Mouse (Mus musculus) forebrain, embryonic 10.5 days (tissue): ENCODE measurements around the gene Togaram2. TPM values are rescaled to one million over a fixed set of nuclear protein-coding genes. Genes with fewer than 3 reads are reported as not detected.

ENCODE experiments used
- DNase-seq: peaks from one replicate; pipeline ENCODE4 v3.0.0-alpha.2; 2017; ENCODE audit warnings: low spot score; ENCODE audit errors: extremely low spot score
- H3K27ac ChIP-seq: fragments of 300-500 bp; sonication (generic); 2 replicates; pipeline ENCODE4 v1.5.1; 2016; ENCODE audit warnings: mild to moderate bottlenecking
- H3K27me3 ChIP-seq: fragments of 300-500 bp; sonication (generic); 2 replicates; pipeline ENCODE4 v1.6.1; 2016; ENCODE audit warnings: mild to moderate bottlenecking; ENCODE audit not compliant: poor library complexity, severe bottlenecking
- H3K36me3 ChIP-seq: fragments of 300-500 bp; sonication (generic); replicated peaks from 2 replicates; pipeline ENCODE4 v1.6.1; 2016; ENCODE audit warnings: mild to moderate bottlenecking, moderate library complexity
- H3K4me1 ChIP-seq: fragments of 300-500 bp; sonication (generic); 2 replicates; pipeline ENCODE4 v1.6.1; 2016
- H3K4me3 ChIP-seq: fragments of 300-500 bp; sonication (generic); 2 replicates; pipeline ENCODE4 v1.5.1; 2016; ENCODE audit warnings: mild to moderate bottlenecking, moderate library complexity
- H3K9me3 ChIP-seq: fragments of 300-500 bp; sonication (generic); 2 replicates; pipeline ENCODE4 v1.6.1; 2016; ENCODE audit warnings: mild to moderate bottlenecking, moderate library complexity
- WGBS: fragments of 180-500 bp; shearing (Covaris S2); methylation state at CpG from one replicate; pipeline ENCODE4 v1.1.7; 2016; 5-methylcytosine and 5-hydroxymethylcytosine counted together
- polyA plus RNA-seq: library from polyadenylated mRNA; unstranded; fragments of >200 nt; fragmentation: Nextera tagmentation; extraction: Ambion mirVana; gene quantifications from 2 replicates; pipeline ENCODE4 v1.2.1, GENCODE M21; 2016

The Togaram2 gene
- polyA plus RNA-seq, 1 experiment from 2014 or later = not detected

- Histone ChIP-seq H3K4me1 (peaks cover 7% of the 10 kb centered on the region; the same call in 1 of the 2 replicates), H3K27ac (no peak overlapping the region), H3K9me3 (no peaks in the 10 kb centered on the region), H3K27me3 (no peaks in the 10 kb centered on the region), H3K4me3 (no peak overlapping the region), H3K36me3 (peaks cover 37% of the 10 kb centered on the region)
- WGBS = 71% methylated on average over 1 of the region's 1 CpGs
- DNase-seq = no peak
These were observed 12.7 kb upstream of the Togaram2 start for GRCm38 (mm10) chr17:71660390-71660789.

DNA sequence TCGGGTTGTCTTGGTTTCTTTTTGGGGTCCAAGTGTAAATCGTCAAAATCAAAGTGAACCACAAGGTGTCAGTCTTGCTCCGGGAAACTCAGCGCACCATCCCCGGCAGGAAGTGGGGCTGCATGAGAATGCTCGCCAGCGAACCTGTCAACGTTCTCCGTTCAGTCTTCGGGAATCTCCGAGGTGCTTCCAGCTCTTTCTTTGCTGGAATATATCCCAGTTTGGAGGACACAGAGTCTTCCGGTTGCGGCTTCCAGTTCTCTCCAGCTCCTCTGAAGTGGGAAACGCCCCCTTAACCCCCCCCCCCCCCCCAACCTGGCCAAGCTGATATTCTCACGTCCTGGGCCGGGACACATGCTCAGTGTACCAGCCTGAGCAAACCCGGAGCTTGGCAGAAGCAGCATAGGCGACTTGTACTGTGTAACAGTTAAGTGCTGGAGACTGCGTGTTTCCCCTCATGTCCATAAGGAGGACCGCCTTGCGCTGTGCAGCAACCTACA is 10.3 kb upstream of the Togaram2 start:
- H3K4me3 ChIP-seq = peak overlapping the region; percentile 53

GRCm38 (mm10) chr17:71663491-71663890 is 9.6 kb upstream of the Togaram2 start:
- Histone ChIP-seq H3K4me3 (no peak overlapping the region), H3K27ac (no peak overlapping the region), H3K9me3 (no peaks in the 10 kb centered on the region), H3K36me3 (peaks cover 6% of the 10 kb centered on the region), H3K4me1 (peaks cover 7% of the 10 kb centered on the region; the same call in 1 of the 2 replicates), H3K27me3 (no peaks in the 10 kb centered on the region)
- no peak for DNase-seq
- 89% methylated on average over 6 of the region's 6 CpGs for WGBS

More for the DNA sequence above, 10.3 kb upstream of the Togaram2 start:
- DNase-seq = peak; percentile 77
- Histone ChIP-seq H3K9me3 (no peaks in the 10 kb centered on the region), H3K27ac (0 out of 2 replicates have a peak overlapping the region, but pooled peaks have one; percentile 44), H3K27me3 (no peaks in the 10 kb centered on the region), H3K4me1 (peaks cover 7% of the 10 kb centered on the region; the same call in 1 of the 2 replicates), H3K36me3 (peaks cover 13% of the 10 kb centered on the region)
- 12% methylated on average over 21 of the region's 21 CpGs for WGBS

DNA sequence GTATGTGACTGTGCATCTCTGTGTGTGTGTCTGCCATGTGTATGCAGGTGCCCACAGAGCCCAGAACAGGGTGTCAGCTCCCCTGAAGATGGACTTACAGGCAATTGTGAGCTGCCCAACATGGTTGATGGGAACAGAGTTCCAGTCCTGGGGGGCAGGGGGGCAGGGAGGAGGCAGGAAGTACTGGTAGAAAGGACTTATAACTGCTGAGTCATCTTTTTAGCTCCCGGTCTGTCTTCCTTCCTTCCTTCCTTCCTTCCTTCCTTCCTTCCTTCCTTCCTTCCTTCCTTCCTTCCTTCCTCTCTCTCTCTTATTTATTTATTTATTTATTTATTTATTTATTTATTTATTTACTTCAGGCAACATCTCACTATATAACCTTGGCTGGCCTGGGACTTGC is 8.9 kb upstream of the Togaram2 start:
- peaks cover 7% of the 10 kb centered on the region; the same call in 1 of the 2 replicates for H3K4me1 ChIP-seq
- no peaks in the 10 kb centered on the region; the same call in 1 of the 2 replicates for H3K36me3 ChIP-seq
- no peaks in the 10 kb centered on the region for H3K27me3 ChIP-seq
- no peak for DNase-seq
- WGBS = 70% methylated on average over 1 of the region's 1 CpGs
- H3K4me3 ChIP-seq = no peak overlapping the region
- H3K27ac ChIP-seq = no peak overlapping the region
- no peaks in the 10 kb centered on the region for H3K9me3 ChIP-seq

GRCm38 (mm10) chr17:71665201-71665600 is 7.9 kb upstream of the Togaram2 start:
- DNase-seq = no peak
- H3K9me3 ChIP-seq = no peaks in the 10 kb centered on the region
- no peak overlapping the region for H3K4me3 ChIP-seq
- H3K4me1 ChIP-seq = peaks cover 7% of the 10 kb centered on the region; the same call in 1 of the 2 replicates
- H3K27me3 ChIP-seq = no peaks in the 10 kb centered on the region
- 86% methylated on average over 4 of the region's 4 CpGs for WGBS
- H3K27ac ChIP-seq = no peak overlapping the region
- no peaks in the 10 kb centered on the region for H3K36me3 ChIP-seq

DNA sequence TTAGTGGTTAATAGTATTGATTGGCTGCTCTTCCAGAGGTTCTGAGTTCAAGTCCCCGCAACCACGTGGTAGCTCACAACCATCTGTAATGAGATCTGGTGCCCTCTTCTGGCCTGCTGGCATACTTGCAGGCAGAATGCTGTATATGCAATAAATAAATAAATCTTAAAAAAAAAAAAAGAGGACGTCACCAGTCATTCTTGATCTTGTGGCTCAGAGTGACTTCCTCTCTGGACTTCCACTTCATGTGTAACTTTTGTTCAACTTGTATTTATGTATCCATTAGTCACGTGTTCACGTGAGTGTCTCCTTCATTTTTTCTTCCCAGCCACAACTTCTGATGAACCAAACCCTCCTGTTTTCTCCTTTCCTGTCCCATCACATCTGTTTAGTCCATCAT is 3.5 kb upstream of the Togaram2 start:
- no peak overlapping the region for H3K27ac ChIP-seq
- no peaks in the 10 kb centered on the region for H3K27me3 ChIP-seq
- no peak for DNase-seq
- peaks cover 15% of the 10 kb centered on the region for H3K4me1 ChIP-seq
- H3K4me3 ChIP-seq = no peak overlapping the region
- H3K36me3 ChIP-seq = no peaks in the 10 kb centered on the region
- WGBS = 84% methylated on average over 5 of the region's 5 CpGs
- no peaks in the 10 kb centered on the region for H3K9me3 ChIP-seq

- Histone ChIP-seq H3K36me3 (no peaks in the 10 kb centered on the region), H3K4me1 (peaks cover 24% of the 10 kb centered on the region), H3K27ac (no peak overlapping the region), H3K27me3 (no peaks in the 10 kb centered on the region), H3K4me3 (no peak overlapping the region), H3K9me3 (no peaks in the 10 kb centered on the region)
- DNase-seq = peak; percentile 44
- WGBS = 64% methylated on average over 17 of the region's 17 CpGs
These were observed 1.1 kb upstream of the Togaram2 start for GRCm38 (mm10) chr17:71671840-71672546.

DNA sequence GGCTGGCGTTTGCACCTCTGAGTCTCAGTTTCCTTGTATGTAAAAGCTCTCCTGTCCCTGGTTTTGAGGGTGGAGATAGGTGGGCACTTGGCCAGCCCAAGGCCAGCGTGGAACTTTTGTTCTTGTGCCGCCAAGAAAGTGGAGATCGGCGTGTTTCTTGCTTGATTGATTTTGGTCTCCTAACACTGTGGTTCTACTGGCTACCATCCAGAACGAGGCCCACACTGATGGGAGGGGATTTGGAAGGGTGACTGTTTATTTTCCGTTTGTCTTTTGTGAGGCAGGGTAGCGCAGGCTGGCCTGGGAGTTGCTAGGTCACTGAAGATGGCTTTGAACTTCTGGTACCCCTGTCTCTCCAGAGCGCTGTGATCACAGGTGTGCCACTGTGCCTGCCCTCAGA is 875 bp downstream of the Togaram2 start:
- Histone ChIP-seq H3K4me1 (peaks cover 24% of the 10 kb centered on the region), H3K9me3 (no peaks in the 10 kb centered on the region), H3K27ac (no peak overlapping the region), H3K27me3 (no peaks in the 10 kb centered on the region), H3K36me3 (no peaks in the 10 kb centered on the region), H3K4me3 (no peak overlapping the region)
- WGBS = 85% methylated on average over 9 of the region's 9 CpGs
- DNase-seq = no peak

DNA sequence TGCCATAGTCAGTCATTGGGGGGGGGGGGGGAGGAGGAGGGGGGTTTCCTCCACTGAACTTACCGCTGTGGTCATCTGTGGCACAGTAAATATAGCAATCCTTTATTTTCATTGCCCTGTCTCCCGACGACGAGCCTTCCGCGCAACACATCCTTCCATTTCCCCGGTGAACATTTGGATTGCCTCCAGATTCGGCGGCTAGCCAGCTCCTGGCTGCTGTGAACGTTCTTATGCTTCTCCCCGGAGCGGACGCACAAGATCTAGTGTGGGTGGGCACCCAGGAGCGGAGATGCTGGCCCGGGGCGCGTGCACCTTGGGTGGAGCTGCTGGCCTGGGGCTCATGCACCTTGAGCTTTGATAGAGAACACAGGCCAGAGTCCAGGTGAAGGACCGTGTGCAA is 1.8 kb downstream of the Togaram2 start:
- no peak overlapping the region for H3K4me3 ChIP-seq
- 97% methylated on average over 18 of the region's 18 CpGs for WGBS
- H3K27ac ChIP-seq = no peak overlapping the region
- H3K36me3 ChIP-seq = no peaks in the 10 kb centered on the region
- peaks cover 24% of the 10 kb centered on the region for H3K4me1 ChIP-seq
- no peak for DNase-seq
- H3K27me3 ChIP-seq = no peaks in the 10 kb centered on the region
- no peaks in the 10 kb centered on the region for H3K9me3 ChIP-seq

GRCm38 (mm10) chr17:71681666-71682065 is 8.6 kb downstream of the Togaram2 start:
- Histone ChIP-seq H3K4me1 (peaks cover 15% of the 10 kb centered on the region), H3K27ac (no peak overlapping the region), H3K4me3 (no peak overlapping the region), H3K27me3 (no peaks in the 10 kb centered on the region), H3K9me3 (no peaks in the 10 kb centered on the region), H3K36me3 (no peaks in the 10 kb centered on the region)
- no peak for DNase-seq
- 74% methylated on average over 14 of the region's 14 CpGs for WGBS

- H3K4me1 ChIP-seq = peaks cover 14% of the 10 kb centered on the region
- no peak overlapping the region for H3K27ac ChIP-seq
- no peaks in the 10 kb centered on the region for H3K27me3 ChIP-seq
- DNase-seq = no peak
- H3K4me3 ChIP-seq = no peak overlapping the region
- H3K9me3 ChIP-seq = no peaks in the 10 kb centered on the region
- 90% methylated on average over 4 of the region's 4 CpGs for WGBS
- H3K36me3 ChIP-seq = no peaks in the 10 kb centered on the region
These were observed 9.3 kb downstream of the Togaram2 start for GRCm38 (mm10) chr17:71682379-71682778.

DNA sequence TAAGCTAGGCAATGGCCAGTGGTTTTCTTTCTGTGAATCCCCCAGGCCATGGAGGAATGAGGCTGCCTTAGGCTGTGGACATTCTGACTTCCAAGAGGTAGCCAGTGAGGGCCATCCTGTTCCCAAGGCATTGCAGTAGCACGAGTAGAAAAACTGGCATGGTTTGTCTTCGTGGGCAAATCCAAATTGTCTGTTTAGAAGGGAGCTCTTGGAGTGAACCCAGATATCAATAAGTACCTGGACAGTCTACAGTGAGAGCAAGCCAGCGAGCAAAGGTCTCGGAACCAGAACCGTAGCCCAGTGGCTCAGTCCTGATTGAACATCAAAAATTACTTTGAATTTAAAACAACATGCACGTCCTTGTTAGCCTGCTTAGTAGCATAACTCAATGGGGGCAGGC is 10.2 kb downstream of the Togaram2 start:
- Histone ChIP-seq H3K27ac (no peak overlapping the region), H3K36me3 (no peaks in the 10 kb centered on the region), H3K9me3 (no peaks in the 10 kb centered on the region), H3K4me3 (no peak overlapping the region), H3K4me1 (peaks cover 14% of the 10 kb centered on the region), H3K27me3 (no peaks in the 10 kb centered on the region)
- DNase-seq = no peak
- 89% methylated on average over 6 of the region's 6 CpGs for WGBS

- Histone ChIP-seq H3K9me3 (no peaks in the 10 kb centered on the region), H3K27ac (no peak overlapping the region), H3K4me1 (peaks cover 14% of the 10 kb centered on the region), H3K36me3 (no peaks in the 10 kb centered on the region), H3K27me3 (no peaks in the 10 kb centered on the region), H3K4me3 (no peak overlapping the region)
- no peak for DNase-seq
- whole genome bisulfite sequencing = 65% methylated on average over 5 of the region's 5 CpGs
These were observed 11.1 kb downstream of the Togaram2 start for GRCm38 (mm10) chr17:71684103-71684608.
